Mouse (Mus musculus) hindbrain, embryonic 12.5 days (tissue): ENCODE results near the gene Nhsl1. TPM values are rescaled to one million over a fixed set of nuclear protein-coding genes. Genes with fewer than 3 reads are reported as not detected.
A peak's percentile ranks its signal among the peaks of the same experiment; 100 is the strongest.

ENCODE experiments used
- ATAC-seq: fragments of 200-750 bp; cut with Nextera tagmentation; 2 replicates; pipeline ENCODE4 v1.8.0; 2017; ENCODE audit warnings: moderate TSS enrichment; ENCODE audit not compliant: low FRiP score
- H3K27ac ChIP-seq: fragments of 300-500 bp; sonication (generic); 2 replicates; pipeline ENCODE4 v1.5.1; 2016; ENCODE audit warnings: mild to moderate bottlenecking
- H3K27me3 ChIP-seq: fragments of 300-500 bp; sonication (generic); 2 replicates; pipeline ENCODE4 v1.6.1; 2016; ENCODE audit warnings: mild to moderate bottlenecking
- H3K36me3 ChIP-seq: fragments of 300-500 bp; sonication (generic); 2 replicates; pipeline ENCODE4 v1.6.1; 2016; ENCODE audit warnings: mild to moderate bottlenecking
- H3K4me1 ChIP-seq: fragments of 300-500 bp; sonication (generic); 2 replicates; pipeline ENCODE4 v1.6.1; 2016
- H3K4me2 ChIP-seq: fragments of 300-500 bp; sonication (generic); replicated peaks from 2 replicates; pipeline ENCODE4 v1.6.1; 2016; ENCODE audit warnings: mild to moderate bottlenecking
- H3K4me3 ChIP-seq: fragments of 300-500 bp; sonication (generic); 2 replicates; pipeline ENCODE4 v1.5.1; 2016; ENCODE audit warnings: mild to moderate bottlenecking
- H3K9ac ChIP-seq: fragments of 300-500 bp; sonication (generic); 2 replicates; pipeline ENCODE4 v1.6.1; 2016; ENCODE audit warnings: mild to moderate bottlenecking, moderate library complexity
- H3K9me3 ChIP-seq: fragments of 300-500 bp; sonication (generic); replicated peaks from 2 replicates; pipeline ENCODE4 v1.6.1; 2016; ENCODE audit warnings: mild to moderate bottlenecking
- WGBS: fragments of 180-500 bp; shearing (Covaris S2); methylation state at CpG from one replicate; pipeline ENCODE4 v1.1.7; 2016; 5-methylcytosine and 5-hydroxymethylcytosine counted together
- polyA plus RNA-seq: library from polyadenylated mRNA; unstranded; fragments of >200 nt; fragmentation: Nextera tagmentation; extraction: Ambion mirVana; gene quantifications from 2 replicates; pipeline ENCODE4 v1.2.1, GENCODE M21; 2016

Nhsl1 gene
- polyA plus RNA-seq, 1 experiment from 2014 or later: 21.9 TPM

GRCm38 (mm10) chr10:18388784-18389575 lies 70.2 kb downstream of the Nhsl1 start:
- Histone ChIP-seq H3K27ac (peak overlapping the region; percentile 52; the same call in 1 of the 2 replicates), H3K4me2 (no peak overlapping the region), H3K9me3 (no peaks in the 10 kb centered on the region), H3K9ac (no peak overlapping the region), H3K4me1 (peaks cover 3% of the 10 kb centered on the region; the same call in 1 of the 2 replicates), H3K4me3 (no peak overlapping the region), H3K36me3 (no peaks in the 10 kb centered on the region), H3K27me3 (no peaks in the 10 kb centered on the region)
- WGBS: 24% methylated on average over 10 of the region's 10 CpGs
- ATAC-seq: peak; percentile 76

- Histone ChIP-seq H3K36me3 (no peaks in the 10 kb centered on the region), H3K4me3 (no peak overlapping the region), H3K9me3 (no peaks in the 10 kb centered on the region), H3K9ac (no peak overlapping the region), H3K27ac (no peak overlapping the region), H3K4me1 (peaks cover 3% of the 10 kb centered on the region; the same call in 1 of the 2 replicates), H3K27me3 (no peaks in the 10 kb centered on the region), H3K4me2 (no peak overlapping the region)
- 89% methylated on average over 15 of the region's 15 CpGs for WGBS
- ATAC-seq: no peak
These were observed 71.2 kb downstream of the Nhsl1 start for GRCm38 (mm10) chr10:18390004-18390403.

GRCm38 (mm10) chr10:18391608-18392007 lies 72.8 kb downstream of the Nhsl1 start:
- no peak overlapping the region for H3K9ac ChIP-seq
- 40% methylated on average over 5 of the region's 5 CpGs for WGBS
- no peak overlapping the region for H3K27ac ChIP-seq
- ATAC-seq: no peak
- peaks cover 3% of the 10 kb centered on the region; the same call in 1 of the 2 replicates for H3K4me1 ChIP-seq
- no peaks in the 10 kb centered on the region for H3K9me3 ChIP-seq
- no peak overlapping the region for H3K4me2 ChIP-seq
- H3K4me3 ChIP-seq: no peak overlapping the region
- H3K36me3 ChIP-seq: no peaks in the 10 kb centered on the region
- H3K27me3 ChIP-seq: no peaks in the 10 kb centered on the region

GRCm38 (mm10) chr10:18392268-18392667 lies 73.5 kb downstream of the Nhsl1 start:
- Histone ChIP-seq H3K9me3 (no peaks in the 10 kb centered on the region), H3K4me3 (no peak overlapping the region), H3K9ac (no peak overlapping the region), H3K36me3 (no peaks in the 10 kb centered on the region), H3K27me3 (no peaks in the 10 kb centered on the region), H3K4me1 (no peaks in the 10 kb centered on the region), H3K27ac (no peak overlapping the region), H3K4me2 (no peak overlapping the region)
- WGBS: 73% methylated on average over 6 of the region's 6 CpGs
- ATAC-seq: no peak

- no peak overlapping the region for H3K4me2 ChIP-seq
- no peaks in the 10 kb centered on the region for H3K4me1 ChIP-seq
- H3K4me3 ChIP-seq: no peak overlapping the region
- H3K27ac ChIP-seq: no peak overlapping the region
- H3K9ac ChIP-seq: no peak overlapping the region
- H3K36me3 ChIP-seq: no peaks in the 10 kb centered on the region
- ATAC-seq: no peak
- H3K27me3 ChIP-seq: no peaks in the 10 kb centered on the region
- 59% methylated on average over 3 of the region's 3 CpGs for WGBS
- no peaks in the 10 kb centered on the region for H3K9me3 ChIP-seq
These were observed 75.0 kb downstream of the Nhsl1 start for GRCm38 (mm10) chr10:18393740-18394139.

- H3K4me1 ChIP-seq: no peaks in the 10 kb centered on the region
- 78% methylated on average over 7 of the region's 7 CpGs for WGBS
- H3K9me3 ChIP-seq: no peaks in the 10 kb centered on the region
- H3K4me3 ChIP-seq: no peak overlapping the region
- H3K36me3 ChIP-seq: no peaks in the 10 kb centered on the region
- no peaks in the 10 kb centered on the region for H3K27me3 ChIP-seq
- no peak overlapping the region for H3K27ac ChIP-seq
- H3K9ac ChIP-seq: no peak overlapping the region
- H3K4me2 ChIP-seq: no peak overlapping the region
- no peak for ATAC-seq
These were observed 75.5 kb downstream of the Nhsl1 start for GRCm38 (mm10) chr10:18394270-18394669.

GRCm38 (mm10) chr10:18400089-18400644 lies 81.4 kb downstream of the Nhsl1 start:
- Histone ChIP-seq H3K4me3 (no peak overlapping the region), H3K36me3 (no peaks in the 10 kb centered on the region), H3K4me2 (no peak overlapping the region), H3K27ac (no peak overlapping the region), H3K9me3 (no peaks in the 10 kb centered on the region), H3K27me3 (no peaks in the 10 kb centered on the region), H3K9ac (no peak overlapping the region), H3K4me1 (peaks cover 6% of the 10 kb centered on the region)
- WGBS: 78% methylated on average over 7 of the region's 7 CpGs
- ATAC-seq: no peak

GRCm38 (mm10) chr10:18400998-18401397 lies 82.2 kb downstream of the Nhsl1 start:
- Histone ChIP-seq H3K4me2 (no peak overlapping the region), H3K4me3 (no peak overlapping the region), H3K27ac (no peak overlapping the region), H3K9ac (no peak overlapping the region), H3K4me1 (peaks cover 6% of the 10 kb centered on the region), H3K9me3 (no peaks in the 10 kb centered on the region), H3K36me3 (no peaks in the 10 kb centered on the region), H3K27me3 (no peaks in the 10 kb centered on the region)
- no peak for ATAC-seq
- 77% methylated on average over 8 of the region's 8 CpGs for WGBS

GRCm38 (mm10) chr10:18403992-18404391 lies 85.2 kb downstream of the Nhsl1 start:
- Histone ChIP-seq H3K4me2 (no peak overlapping the region), H3K9ac (no peak overlapping the region), H3K4me1 (peaks cover 17% of the 10 kb centered on the region), H3K27me3 (no peaks in the 10 kb centered on the region), H3K4me3 (no peak overlapping the region), H3K36me3 (no peaks in the 10 kb centered on the region), H3K9me3 (no peaks in the 10 kb centered on the region), H3K27ac (no peak overlapping the region)
- WGBS: 26% methylated on average over 2 of the region's 2 CpGs
- no peak for ATAC-seq

- H3K9ac ChIP-seq: no peak overlapping the region
- no peak overlapping the region for H3K27ac ChIP-seq
- H3K4me1 ChIP-seq: peaks cover 24% of the 10 kb centered on the region
- 25% methylated on average over 5 of the region's 5 CpGs for WGBS
- H3K36me3 ChIP-seq: no peaks in the 10 kb centered on the region
- ATAC-seq: peak; percentile 17; the same call in 1 of the 2 replicates
- H3K4me2 ChIP-seq: no peak overlapping the region
- no peaks in the 10 kb centered on the region for H3K27me3 ChIP-seq
- H3K4me3 ChIP-seq: no peak overlapping the region
- no peaks in the 10 kb centered on the region for H3K9me3 ChIP-seq
These were observed 85.9 kb downstream of the Nhsl1 start for GRCm38 (mm10) chr10:18404679-18405078.

GRCm38 (mm10) chr10:18407062-18407830 lies 88.5 kb downstream of the Nhsl1 start:
- Histone ChIP-seq H3K36me3 (no peaks in the 10 kb centered on the region), H3K27ac (peak overlapping the region; percentile 68), H3K27me3 (no peaks in the 10 kb centered on the region), H3K4me3 (peak overlapping the region; percentile 49), H3K9me3 (no peaks in the 10 kb centered on the region), H3K4me2 (peak overlapping the region; percentile 80), H3K9ac (peak overlapping the region; percentile 75), H3K4me1 (peaks cover 48% of the 10 kb centered on the region)
- ATAC-seq: peak; percentile 89
- under 1% methylated on average over 21 of the region's 21 CpGs for WGBS

- peak overlapping the region; percentile 68; the same call in 1 of the 2 replicates for H3K27ac ChIP-seq
- peak overlapping the region; percentile 80 for H3K4me2 ChIP-seq
- 7% methylated on average over 11 of the region's 11 CpGs for WGBS
- no peaks in the 10 kb centered on the region for H3K27me3 ChIP-seq
- H3K36me3 ChIP-seq: no peaks in the 10 kb centered on the region
- peak overlapping the region; percentile 75 for H3K9ac ChIP-seq
- no peaks in the 10 kb centered on the region for H3K9me3 ChIP-seq
- H3K4me3 ChIP-seq: peak overlapping the region; percentile 49
- no peak for ATAC-seq
- H3K4me1 ChIP-seq: peaks cover 51% of the 10 kb centered on the region
These were observed 89.3 kb downstream of the Nhsl1 start for GRCm38 (mm10) chr10:18408128-18408527.
